Mouse (Mus musculus): ENCODE results near the gene Klf16. TPM values are rescaled to one million over a fixed set of nuclear protein-coding genes. Genes with fewer than 3 reads are reported as not detected.

Klf16 gene
- total RNA-seq, 2 experiments from 2014 or later, result 5.2 to 5.5 TPM

GRCm38 (mm10) chr10:80574896-80575295 is 2.2 kb downstream of the Klf16 start:
- DNase-seq, result no peak

DNA sequence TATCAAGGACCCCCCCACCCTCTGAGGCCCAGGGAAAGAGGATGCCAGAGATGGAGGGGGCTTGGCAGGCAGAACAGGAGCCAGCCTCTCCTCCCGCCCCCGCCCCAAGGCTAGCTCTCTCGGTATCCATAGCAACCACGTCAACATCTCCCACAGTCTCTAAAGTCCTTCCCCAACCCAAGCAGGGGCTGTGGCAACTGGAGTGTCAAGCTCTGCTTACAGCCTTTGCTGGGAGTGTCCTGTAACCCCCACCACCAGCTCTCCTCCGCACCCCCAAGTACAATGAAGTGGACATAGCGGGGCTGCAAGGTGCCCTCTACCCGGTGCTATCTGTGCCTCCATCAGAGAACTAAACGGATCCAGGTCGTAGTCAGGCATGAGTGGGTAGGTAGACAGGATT is 3.2 kb downstream of the Klf16 start:
- DNase-seq, result no peak

GRCm38 (mm10) chr10:80572477-80572876 is 4.6 kb downstream of the Klf16 start:
- no peak for DNase-seq

DNA sequence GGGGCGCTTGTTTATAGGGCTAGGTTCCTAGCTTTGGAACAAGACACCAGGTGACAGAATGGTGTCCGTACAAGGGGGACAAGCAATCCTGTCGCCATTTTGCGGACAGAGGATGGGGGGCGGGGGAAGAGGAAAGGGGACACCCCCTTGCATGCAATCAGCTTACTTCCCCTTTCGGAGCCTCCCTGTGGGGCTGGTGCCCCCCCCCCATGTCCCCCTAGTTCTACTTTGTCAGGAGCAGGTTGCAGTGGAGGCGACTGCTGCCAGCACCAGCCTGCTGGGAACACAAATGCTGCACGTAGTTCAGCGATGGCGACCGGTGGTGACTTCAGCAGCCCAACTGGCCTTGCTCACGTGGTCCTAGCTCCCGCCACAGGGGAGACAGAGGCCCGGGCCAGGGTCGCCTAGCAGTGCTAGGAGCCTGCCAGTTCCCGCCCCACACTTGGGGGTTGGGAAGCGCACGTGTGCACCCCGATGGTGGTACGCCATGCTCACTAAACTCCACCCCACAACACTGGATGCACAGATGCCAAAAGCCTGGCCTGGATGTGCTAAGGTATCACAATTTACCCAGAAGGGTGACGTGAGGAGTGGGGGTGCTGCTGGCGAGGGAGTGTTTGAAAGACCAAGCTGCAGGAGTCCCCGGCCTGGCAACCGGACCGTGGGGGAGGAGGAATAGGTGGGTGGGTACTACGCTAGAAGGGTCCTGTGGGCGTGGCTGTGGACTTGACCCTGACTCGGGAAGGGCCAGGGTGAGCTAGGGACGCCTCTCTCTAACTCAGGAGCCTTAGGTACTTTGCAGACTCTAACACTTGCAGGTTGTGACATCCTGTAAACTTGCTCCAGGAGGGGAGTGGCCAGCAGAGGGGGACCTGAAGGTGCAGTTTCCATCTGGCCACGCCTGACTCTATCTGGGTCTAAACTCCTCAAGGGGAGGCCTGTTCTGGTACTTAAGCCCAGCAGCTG is 6.0 kb downstream of the Klf16 start:
- DNase-seq, result no peak

GRCm38 (mm10) chr10:80570419-80570818 is 6.7 kb downstream of the Klf16 start:
- DNase-seq, result no peak

- peak; percentile 55 to 75 for DNase-seq
Measured at GRCm38 (mm10) chr10:80569664-80570066, 7.5 kb downstream of the Klf16 start.

- DNase-seq, result no peak
Measured at GRCm38 (mm10) chr10:80568876-80569275, 8.2 kb downstream of the Klf16 start.

GRCm38 (mm10) chr10:80566375-80567092 is 10.6 kb downstream of the Klf16 start:
- peak; percentile 80 to 93 for DNase-seq

GRCm38 (mm10) chr10:80561116-80561944 is 15.8 kb downstream of the Klf16 start, which contains the start of gene Rexo1:
Rexo1 (minus strand) TSS chr10:80561560.
- DNase-seq, result peak; percentile 95 to 98

DNA sequence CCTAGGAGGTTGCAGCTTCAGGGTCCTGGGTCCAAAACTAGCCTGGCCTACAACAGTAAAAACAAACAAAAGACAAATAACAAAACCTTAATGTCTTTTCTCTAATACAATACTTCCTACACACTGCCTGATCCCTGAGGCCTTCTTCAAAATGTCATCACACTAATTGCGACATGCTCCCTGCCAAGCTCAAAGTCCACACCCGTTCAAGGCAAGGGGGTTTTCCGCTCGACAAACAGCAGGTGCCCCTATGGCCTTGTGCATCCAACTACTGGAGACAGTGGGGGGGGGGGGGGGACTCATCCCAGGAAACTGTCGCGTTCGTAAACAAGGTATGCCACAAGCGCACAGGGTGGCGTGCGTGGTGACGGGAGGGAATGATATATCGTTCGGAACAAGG is 16.5 kb downstream of the Klf16 start:
- DNase-seq, result no peak

DNA sequence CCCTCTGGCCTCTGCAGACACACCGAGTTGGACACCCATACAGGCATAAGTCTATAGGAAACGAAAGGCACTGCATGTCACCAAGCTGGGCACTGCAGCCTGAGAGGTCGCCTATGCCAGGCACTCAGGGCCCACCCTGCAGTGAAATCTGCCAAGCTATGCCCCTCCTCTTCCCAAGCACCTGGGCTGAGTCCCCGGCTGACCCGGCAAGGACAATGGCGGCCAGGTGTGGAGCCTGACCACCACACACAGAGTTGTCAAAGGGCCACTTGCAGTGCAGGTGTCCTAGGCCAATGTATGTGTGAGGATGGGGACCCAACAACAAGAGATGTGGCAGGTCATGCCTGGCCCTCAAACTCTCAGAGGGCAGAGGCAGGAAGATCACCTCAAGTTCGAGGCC is 17.7 kb downstream of the Klf16 start:
- DNase-seq, result no peak

DNA sequence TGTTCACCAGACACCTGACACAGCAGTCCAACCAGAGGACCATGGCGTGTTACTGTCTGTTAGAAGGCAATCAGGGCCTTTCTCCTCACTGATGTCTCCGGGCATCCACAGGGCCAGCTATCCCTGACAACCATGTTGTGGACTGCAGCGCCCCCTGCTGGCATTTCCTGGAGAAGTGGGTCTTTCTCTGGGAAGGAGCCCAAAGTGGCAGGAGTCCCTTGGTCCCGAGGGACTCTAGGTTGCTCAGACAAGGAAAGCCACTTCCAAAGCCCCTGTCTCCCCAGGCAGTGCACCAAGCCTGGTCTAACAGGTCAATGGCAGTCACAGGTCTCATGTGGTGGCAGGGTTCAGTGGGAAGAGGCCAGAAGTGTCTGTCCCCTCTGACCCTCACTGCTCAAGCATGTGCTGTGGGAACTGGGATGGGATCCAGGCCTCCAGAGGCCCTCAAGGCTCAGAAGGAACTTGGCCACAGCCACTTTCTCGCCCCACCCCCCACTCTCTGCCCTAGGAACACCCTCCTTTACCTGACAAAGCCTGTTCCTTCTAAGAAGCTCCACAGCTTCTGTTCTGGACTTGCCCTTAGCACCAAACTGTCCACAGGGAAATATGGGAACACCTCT is 19.7 kb downstream of the Klf16 start:
- DNase-seq, result peak; percentile 67 to 88

GRCm38 (mm10) chr10:80553997-80554396 is 23.1 kb downstream of the Klf16 start:
- DNase-seq, result no peak

- DNase-seq, result no peak
Measured at GRCm38 (mm10) chr10:80553575-80553974, 23.5 kb downstream of the Klf16 start.

DNA sequence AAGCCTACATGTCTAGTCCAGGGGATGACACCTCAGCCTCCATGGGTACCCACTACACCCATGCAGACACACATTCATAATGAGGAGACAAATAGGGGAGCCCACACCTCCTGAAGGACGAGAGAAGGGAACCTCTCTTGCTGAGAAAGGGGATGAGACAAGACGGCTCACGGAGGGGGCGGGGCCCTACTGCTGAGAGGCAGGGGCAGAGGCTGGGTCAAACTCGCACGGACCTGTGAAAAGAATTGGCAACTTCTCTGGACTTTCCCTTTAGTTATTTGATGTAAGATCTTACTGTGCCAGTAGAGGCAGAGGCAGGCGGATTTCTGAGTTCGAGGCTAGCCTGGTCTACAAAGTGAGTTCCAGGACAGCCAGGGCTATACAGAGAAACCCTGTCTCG is 24.8 kb downstream of the Klf16 start:
- DNase-seq, result no peak

DNA sequence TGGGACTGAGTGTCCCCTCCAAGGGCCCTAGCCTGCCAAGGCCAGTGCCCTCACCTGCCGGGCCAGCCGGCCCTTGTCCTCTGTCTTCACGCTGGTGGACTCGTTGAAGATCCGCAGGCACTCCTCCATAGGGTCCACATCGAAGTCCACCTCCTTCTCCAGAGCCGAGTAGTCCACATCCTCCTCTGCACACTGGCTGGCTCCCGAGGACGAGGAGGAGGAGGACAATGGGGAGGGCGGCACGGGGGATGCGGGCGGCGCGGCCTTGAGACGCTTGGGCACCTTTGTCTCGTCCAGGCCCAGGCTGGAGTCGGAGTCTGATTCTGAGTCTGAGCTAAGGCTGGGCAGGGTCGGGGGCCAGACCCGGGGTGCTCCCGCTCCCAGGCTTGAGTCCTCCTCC is 27.8 kb downstream of the Klf16 start:
- DNase-seq, result no peak

- peak; percentile 55 to 71 for DNase-seq
Measured at GRCm38 (mm10) chr10:80548428-80549006, 28.6 kb downstream of the Klf16 start.

DNA sequence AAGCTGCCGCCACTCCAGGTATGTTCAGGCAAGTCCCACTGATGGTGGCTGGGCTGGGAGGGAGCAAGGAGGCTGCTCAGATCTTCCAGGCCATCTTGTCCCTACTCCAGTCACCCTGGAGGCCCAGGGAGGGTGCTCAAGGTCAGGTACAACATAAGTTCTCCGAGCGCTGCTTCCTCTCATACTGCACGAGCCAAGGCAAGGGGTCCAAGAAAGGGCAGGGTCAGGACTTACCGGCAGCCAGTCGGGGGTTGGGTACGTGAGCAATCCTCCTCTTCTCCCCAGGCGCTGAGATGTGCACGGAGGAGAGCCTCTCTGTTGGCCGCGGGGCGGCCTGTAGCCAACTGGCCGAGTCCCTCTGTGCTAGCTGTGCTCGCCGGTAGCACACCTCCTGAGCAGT is 29.6 kb downstream of the Klf16 start:
- no peak for DNase-seq

GRCm38 (mm10) chr10:80546945-80547344 is 30.2 kb downstream of the Klf16 start:
- DNase-seq, result no peak

- no peak for DNase-seq
Measured at GRCm38 (mm10) chr10:80545590-80545989, 31.5 kb downstream of the Klf16 start.

DNA sequence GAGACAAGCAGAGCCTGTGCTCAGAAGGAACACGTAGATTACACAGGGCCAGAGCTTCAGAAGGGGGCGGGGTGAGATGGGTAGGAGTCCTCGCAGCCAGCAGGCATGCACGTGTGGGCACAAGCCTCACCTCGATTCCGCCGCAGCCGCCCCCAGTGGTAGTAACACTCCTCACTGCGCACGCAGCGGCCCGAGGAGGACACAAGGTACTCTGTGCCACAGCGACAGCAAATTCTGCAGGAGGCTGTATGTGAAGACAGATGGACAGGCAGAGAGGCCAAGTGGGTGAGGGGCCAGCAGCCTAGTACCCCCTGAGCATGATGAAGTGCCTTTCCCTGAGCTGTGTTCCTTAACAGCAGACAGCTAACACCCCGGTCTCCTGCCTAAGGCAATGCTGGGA is 33.2 kb downstream of the Klf16 start:
- DNase-seq, result no peak
